Mouse (Mus musculus) hindbrain, embryonic 10.5 days (tissue): ENCODE measurements around the gene Onecut1. TPM values are rescaled to one million over a fixed set of nuclear protein-coding genes. Genes with fewer than 3 reads are reported as not detected.

Experiments
- DNase-seq: peaks from one replicate; pipeline ENCODE4 v3.0.0-alpha.2; 2017; ENCODE audit warnings: low spot score
- H3K27ac ChIP-seq: fragments of 300-500 bp; sonication (generic); 2 replicates; pipeline ENCODE4 v1.5.1; 2016; ENCODE audit warnings: mild to moderate bottlenecking, moderate library complexity
- H3K27me3 ChIP-seq: fragments of 300-500 bp; sonication (generic); 2 replicates; pipeline ENCODE4 v1.6.1; 2016; ENCODE audit warnings: mild to moderate bottlenecking; ENCODE audit not compliant: poor library complexity, insufficient read depth, severe bottlenecking
- H3K36me3 ChIP-seq: fragments of 300-500 bp; sonication (generic); 2 replicates; pipeline ENCODE4 v1.6.1; 2016; ENCODE audit warnings: mild to moderate bottlenecking, moderate library complexity
- H3K4me1 ChIP-seq: fragments of 300-500 bp; sonication (generic); replicated peaks from 2 replicates; pipeline ENCODE4 v1.6.1; 2016; ENCODE audit warnings: mild to moderate bottlenecking
- H3K4me3 ChIP-seq: fragments of 300-500 bp; sonication (generic); 2 replicates; pipeline ENCODE4 v1.5.1; 2016; ENCODE audit warnings: mild to moderate bottlenecking, moderate library complexity
- H3K9me3 ChIP-seq: fragments of 300-500 bp; sonication (generic); 2 replicates; pipeline ENCODE4 v1.6.1; 2016; ENCODE audit warnings: mild to moderate bottlenecking, moderate library complexity
- WGBS: fragments of 180-500 bp; shearing (Covaris S2); methylation state at CpG from one replicate; pipeline ENCODE4 v1.1.7; 2016; 5-methylcytosine and 5-hydroxymethylcytosine counted together
- polyA plus RNA-seq: library from polyadenylated mRNA; unstranded; fragments of >200 nt; fragmentation: Nextera tagmentation; extraction: Ambion mirVana; gene quantifications from 2 replicates; pipeline ENCODE4 v1.2.1, GENCODE M21; 2016

Onecut1 gene
- polyA plus RNA-seq, 1 experiment from 2014 or later = 12.2 TPM

DNA sequence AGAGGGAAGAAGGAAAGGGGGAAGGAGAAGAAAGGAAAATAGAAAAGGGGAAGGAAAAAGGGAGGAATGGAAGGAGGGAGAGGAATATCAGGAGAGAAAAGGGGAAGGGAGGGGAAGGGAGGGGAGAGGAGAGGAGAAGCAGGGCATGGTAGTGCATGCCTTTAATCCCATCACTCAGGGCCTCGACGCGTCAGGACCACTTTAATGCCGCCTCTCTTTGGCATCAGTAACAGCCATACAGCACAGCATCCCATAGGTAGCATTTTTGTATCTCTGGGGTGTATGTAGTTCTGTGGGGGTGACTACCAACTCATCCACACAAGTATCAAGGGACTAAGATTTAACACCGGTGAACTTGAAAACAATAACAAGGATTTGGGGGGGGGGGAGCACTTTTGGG, 68.9 kb downstream of the Onecut1 start:
- no peak for DNase-seq
- no peaks in the 10 kb centered on the region for H3K9me3 ChIP-seq
- H3K4me1 ChIP-seq = peaks cover 3% of the 10 kb centered on the region
- no peak overlapping the region for H3K27ac ChIP-seq
- no peaks in the 10 kb centered on the region for H3K36me3 ChIP-seq
- H3K27me3 ChIP-seq = no peaks in the 10 kb centered on the region
- no peak overlapping the region for H3K4me3 ChIP-seq
- WGBS = 80% methylated on average over 5 of the region's 5 CpGs

GRCm38 (mm10) chr9:74935289-74935688, 73.6 kb downstream of the Onecut1 start:
- Histone ChIP-seq H3K9me3 (no peaks in the 10 kb centered on the region), H3K4me3 (no peak overlapping the region), H3K27ac (no peak overlapping the region), H3K27me3 (no peaks in the 10 kb centered on the region), H3K4me1 (no peaks in the 10 kb centered on the region), H3K36me3 (no peaks in the 10 kb centered on the region)
- no peak for DNase-seq
- WGBS = 86% methylated on average over 3 of the region's 3 CpGs

GRCm38 (mm10) chr9:74937761-74938160, 76.0 kb downstream of the Onecut1 start:
- WGBS = 94% methylated on average over 3 of the region's 3 CpGs
- Histone ChIP-seq H3K9me3 (no peaks in the 10 kb centered on the region), H3K27ac (no peak overlapping the region), H3K4me1 (no peaks in the 10 kb centered on the region), H3K27me3 (no peaks in the 10 kb centered on the region), H3K36me3 (no peaks in the 10 kb centered on the region), H3K4me3 (no peak overlapping the region)
- no peak for DNase-seq

DNA sequence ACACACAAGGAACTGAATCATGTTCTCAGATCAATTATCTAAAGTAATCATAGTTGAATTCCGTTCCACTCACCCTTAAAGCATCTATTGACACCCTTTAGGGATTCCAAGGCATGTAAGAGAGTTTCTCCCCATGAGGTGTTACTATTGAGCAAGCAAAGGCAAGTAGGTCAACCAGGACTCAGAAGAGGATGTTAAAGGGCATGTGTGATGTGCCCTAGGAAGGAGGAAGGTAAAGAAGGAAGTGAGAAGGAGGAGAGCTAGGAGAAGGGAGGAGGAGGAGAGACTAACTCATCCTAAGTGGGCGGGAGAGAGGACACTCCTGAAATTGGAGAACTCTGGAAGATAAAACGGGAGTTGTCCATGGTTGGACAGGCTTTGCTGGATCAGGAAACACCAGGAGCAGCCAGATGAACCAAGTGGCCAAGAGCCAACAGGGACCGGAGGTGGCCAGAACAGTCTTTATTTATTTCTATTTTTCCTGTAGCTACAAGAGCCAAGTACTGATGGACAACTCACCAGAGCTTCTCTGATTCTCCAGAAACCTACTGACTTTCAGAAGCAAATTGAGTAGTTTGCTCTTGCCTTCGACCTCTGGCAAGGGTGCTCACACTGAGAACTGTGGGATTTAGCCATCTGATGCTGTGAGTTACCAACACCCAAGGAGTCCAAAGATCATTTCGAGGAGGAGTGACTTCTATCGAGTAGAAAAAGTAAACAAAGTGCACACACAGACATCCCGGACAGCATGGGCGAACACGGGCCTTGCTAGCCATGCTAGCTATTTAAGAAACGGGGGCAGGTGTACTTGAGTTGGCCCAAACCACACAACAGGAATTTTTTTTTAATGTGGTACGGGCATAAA, 77.2 kb downstream of the Onecut1 start:
- Histone ChIP-seq H3K27me3 (no peaks in the 10 kb centered on the region), H3K27ac (no peak overlapping the region), H3K4me3 (no peak overlapping the region), H3K36me3 (no peaks in the 10 kb centered on the region), H3K4me1 (no peaks in the 10 kb centered on the region), H3K9me3 (no peaks in the 10 kb centered on the region)
- no peak for DNase-seq
- 85% methylated on average over 12 of the region's 12 CpGs for WGBS

Other genes starting within 250 kb of the Onecut1 start
- gene Fam214a, start 91.0 kb downstream of the Onecut1 start, polyA plus RNA-seq = 8.6 and 13.1 TPM in 2 replicates
- gene Arpp19, start 175.7 kb downstream of the Onecut1 start, polyA plus RNA-seq = 320 and 348 TPM in 2 replicates
- gene Myo5a, start 209.1 kb downstream of the Onecut1 start, polyA plus RNA-seq = 20.6 and 23.9 TPM in 2 replicates